Mouse (Mus musculus) neural tube, embryonic 11.5 days (tissue): ENCODE results near the gene 4930426L09Rik. TPM values are rescaled to one million over a fixed set of nuclear protein-coding genes. Genes with fewer than 3 reads are reported as not detected.

Experiments
- ATAC-seq: fragments of 200-750 bp; cut with Nextera tagmentation; 2 replicates; pipeline ENCODE4 v1.8.0; 2017; ENCODE audit warnings: moderate number of reproducible peaks, mild to moderate bottlenecking, moderate TSS enrichment, moderate library complexity; ENCODE audit not compliant: insufficient read depth, low FRiP score, low TSS enrichment
- DNase-seq: peaks from one replicate; pipeline ENCODE4 v3.0.0-alpha.2; 2015; ENCODE audit warnings: low spot score
- H3K27ac ChIP-seq: fragments of 300-500 bp; sonication (generic); 2 replicates; pipeline ENCODE4 v1.5.1; 2014; ENCODE audit warnings: low read depth, mild to moderate bottlenecking, low read length
- H3K27me3 ChIP-seq: fragments of 300-500 bp; sonication (generic); 2 replicates; pipeline ENCODE4 v1.6.1; 2014; ENCODE audit warnings: mild to moderate bottlenecking, low read length, mixed read lengths; ENCODE audit not compliant: control insufficient read depth, insufficient read depth
- H3K36me3 ChIP-seq: fragments of 300-500 bp; sonication (generic); 2 replicates; pipeline ENCODE4 v1.6.1; 2014; ENCODE audit warnings: mild to moderate bottlenecking, low read length, moderate library complexity, mixed read lengths; ENCODE audit not compliant: control insufficient read depth, insufficient read depth
- H3K4me1 ChIP-seq: fragments of 300-500 bp; sonication (generic); 2 replicates; pipeline ENCODE4 v1.6.1; 2014; ENCODE audit warnings: low read length, mixed read lengths; ENCODE audit not compliant: control insufficient read depth, insufficient read depth
- H3K4me2 ChIP-seq: fragments of 300-500 bp; sonication (generic); 2 replicates; pipeline ENCODE4 v1.6.1; 2014; ENCODE audit warnings: low read depth, mild to moderate bottlenecking, moderate library complexity
- H3K4me3 ChIP-seq: fragments of 300-500 bp; sonication (generic); 2 replicates; pipeline ENCODE4 v1.5.1; 2014; ENCODE audit warnings: low read depth, low read length
- H3K9ac ChIP-seq: fragments of 300-500 bp; sonication (generic); 2 replicates; pipeline ENCODE4 v1.6.1; 2014; ENCODE audit warnings: mild to moderate bottlenecking, low read length
- H3K9me3 ChIP-seq: fragments of 300-500 bp; sonication (generic); 2 replicates; pipeline ENCODE4 v1.6.1; 2016; ENCODE audit warnings: low read length; ENCODE audit not compliant: control insufficient read depth
- WGBS: fragments of 180-500 bp; shearing (Covaris S2); extraction: QIAGEN DNeasy Blood & Tissue Kit; methylation state at CpG from one replicate; pipeline ENCODE4 v1.1.7; 2014; 5-methylcytosine and 5-hydroxymethylcytosine counted together
- polyA plus RNA-seq: library from polyadenylated mRNA; unstranded; fragments of >200 nt; fragmentation: Nextera tagmentation; extraction: Ambion mirVana; gene quantifications from 2 replicates; pipeline ENCODE4 v1.2.1, GENCODE M21; 2014

Gene 4930426L09Rik
- polyA plus RNA-seq, 1 experiment from 2014 or later = 0.68 TPM

DNA sequence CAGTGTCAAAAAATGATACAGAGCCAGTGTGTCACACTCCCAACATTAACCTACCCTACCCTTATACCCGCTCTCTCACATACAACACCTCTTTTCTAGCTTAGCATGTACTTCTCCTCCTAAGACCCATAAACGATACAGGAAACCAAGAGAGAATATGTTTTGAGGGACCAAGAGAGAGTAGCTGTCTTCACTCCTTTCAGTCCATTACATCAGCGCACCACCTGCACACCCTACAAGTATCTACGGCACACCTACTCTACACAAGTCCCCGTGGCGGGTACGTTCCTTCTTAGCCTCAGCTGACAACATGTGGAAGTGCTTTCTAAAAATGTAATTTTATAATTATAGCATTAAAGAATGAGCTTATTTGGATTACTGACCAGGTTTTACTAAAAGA is 40.7 kb upstream of the 4930426L09Rik start:
- Histone ChIP-seq H3K9ac (no peak overlapping the region), H3K27me3 (no peaks in the 10 kb centered on the region), H3K27ac (no peak overlapping the region), H3K9me3 (no peaks in the 10 kb centered on the region), H3K4me1 (0 out of 2 replicates have a peak, but pooled peaks cover 5% of the 10 kb centered on the region), H3K36me3 (no peaks in the 10 kb centered on the region), H3K4me3 (no peak overlapping the region), H3K4me2 (no peak overlapping the region)
- ATAC-seq (no peak), DNase-seq (no peak)
- 95% methylated on average over 7 of the region's 7 CpGs for WGBS

- H3K9me3 ChIP-seq = no peaks in the 10 kb centered on the region
- no peak for DNase-seq
- no peak overlapping the region for H3K9ac ChIP-seq
- H3K27ac ChIP-seq = no peak overlapping the region
- ATAC-seq = no peak
- no peaks in the 10 kb centered on the region for H3K36me3 ChIP-seq
- WGBS = 92% methylated on average over 9 of the region's 9 CpGs
- no peak overlapping the region for H3K4me3 ChIP-seq
- no peak overlapping the region for H3K4me2 ChIP-seq
- no peaks in the 10 kb centered on the region for H3K27me3 ChIP-seq
- 0 out of 2 replicates have a peak, but pooled peaks cover 5% of the 10 kb centered on the region for H3K4me1 ChIP-seq
These were observed 40.1 kb upstream of the 4930426L09Rik start for GRCm38 (mm10) chr2:18958044-18958443.

DNA sequence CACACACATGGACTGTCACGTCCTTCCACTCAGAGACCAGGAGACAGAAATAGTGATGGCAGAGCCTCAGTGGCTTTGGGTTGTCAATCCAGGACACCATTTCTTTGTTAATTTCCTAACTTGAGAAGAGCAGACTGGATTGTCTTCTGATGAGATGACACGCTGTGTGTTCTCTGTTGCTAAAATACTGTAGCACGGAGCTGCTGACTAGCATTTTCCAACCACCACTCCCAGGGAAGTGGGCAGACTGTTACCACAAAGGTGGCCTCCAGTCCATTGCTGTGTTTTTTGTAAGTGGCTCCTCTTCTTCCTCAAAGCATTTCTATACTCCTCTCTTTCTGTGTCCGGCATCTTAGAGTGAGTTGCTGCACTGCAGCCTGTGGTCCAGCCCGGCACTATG is 39.6 kb upstream of the 4930426L09Rik start:
- H3K27me3 ChIP-seq = no peaks in the 10 kb centered on the region
- H3K4me3 ChIP-seq = no peak overlapping the region
- WGBS = 97% methylated on average over 5 of the region's 5 CpGs
- ATAC-seq = no peak
- H3K9ac ChIP-seq = no peak overlapping the region
- H3K36me3 ChIP-seq = no peaks in the 10 kb centered on the region
- no peak overlapping the region for H3K27ac ChIP-seq
- no peak overlapping the region for H3K4me2 ChIP-seq
- no peak for DNase-seq
- H3K4me1 ChIP-seq = 0 out of 2 replicates have a peak, but pooled peaks cover 5% of the 10 kb centered on the region
- H3K9me3 ChIP-seq = no peaks in the 10 kb centered on the region

DNA sequence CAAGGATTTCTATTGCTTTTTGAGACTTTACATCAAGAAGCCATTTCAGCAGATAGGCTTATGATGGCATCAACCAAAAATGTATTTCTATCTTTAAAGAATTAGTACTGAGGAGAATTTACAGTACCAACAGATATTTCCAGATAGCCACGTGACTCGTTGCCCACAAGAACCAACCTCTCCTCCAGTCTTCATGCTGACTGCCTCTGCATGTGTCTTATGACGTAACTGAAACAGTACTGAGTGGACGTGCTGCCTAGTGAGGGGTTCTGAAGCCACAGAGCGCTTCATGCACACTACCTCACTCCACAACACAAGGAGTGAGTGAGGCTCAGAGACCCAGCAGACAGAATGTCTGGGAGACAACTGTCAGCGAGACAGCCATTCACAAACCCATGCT is 39.1 kb upstream of the 4930426L09Rik start:
- Histone ChIP-seq H3K27ac (no peak overlapping the region), H3K27me3 (no peaks in the 10 kb centered on the region)
- 90% methylated on average over 6 of the region's 6 CpGs for WGBS

DNA sequence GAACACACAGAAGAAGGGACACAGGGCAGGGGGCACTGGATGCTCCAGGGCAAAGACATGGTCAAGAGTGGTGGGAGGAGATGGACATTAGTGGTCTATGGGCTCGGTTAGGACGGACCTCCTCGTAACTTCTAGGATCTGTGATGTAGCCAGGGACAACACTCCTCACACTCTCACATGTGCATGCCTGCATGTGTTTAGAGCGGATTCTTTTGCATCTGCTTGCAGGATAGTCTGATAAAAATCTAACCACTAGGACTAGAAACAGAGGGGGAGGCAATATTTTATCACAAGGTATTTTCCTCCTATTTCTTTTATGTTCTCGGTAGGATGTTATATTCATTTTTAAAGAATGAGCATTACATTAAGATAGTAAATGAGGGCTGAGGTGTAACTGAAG is 38.6 kb upstream of the 4930426L09Rik start:
- no peak overlapping the region for H3K4me3 ChIP-seq
- 0 out of 2 replicates have a peak, but pooled peaks cover 5% of the 10 kb centered on the region for H3K4me1 ChIP-seq
- DNase-seq = no peak
- ATAC-seq = no peak
- H3K27me3 ChIP-seq = no peaks in the 10 kb centered on the region
- no peak overlapping the region for H3K4me2 ChIP-seq
- H3K9ac ChIP-seq = no peak overlapping the region
- WGBS = 91% methylated on average over 5 of the region's 5 CpGs
- no peaks in the 10 kb centered on the region for H3K36me3 ChIP-seq
- no peaks in the 10 kb centered on the region for H3K9me3 ChIP-seq
- H3K27ac ChIP-seq = no peak overlapping the region

More for the DNA sequence above, 39.1 kb upstream of the 4930426L09Rik start:
- Histone ChIP-seq H3K36me3 (no peaks in the 10 kb centered on the region), H3K9me3 (no peaks in the 10 kb centered on the region), H3K4me2 (no peak overlapping the region), H3K4me1 (0 out of 2 replicates have a peak, but pooled peaks cover 5% of the 10 kb centered on the region), H3K9ac (no peak overlapping the region), H3K4me3 (no peak overlapping the region)
- ATAC-seq (no peak), DNase-seq (no peak)

DNA sequence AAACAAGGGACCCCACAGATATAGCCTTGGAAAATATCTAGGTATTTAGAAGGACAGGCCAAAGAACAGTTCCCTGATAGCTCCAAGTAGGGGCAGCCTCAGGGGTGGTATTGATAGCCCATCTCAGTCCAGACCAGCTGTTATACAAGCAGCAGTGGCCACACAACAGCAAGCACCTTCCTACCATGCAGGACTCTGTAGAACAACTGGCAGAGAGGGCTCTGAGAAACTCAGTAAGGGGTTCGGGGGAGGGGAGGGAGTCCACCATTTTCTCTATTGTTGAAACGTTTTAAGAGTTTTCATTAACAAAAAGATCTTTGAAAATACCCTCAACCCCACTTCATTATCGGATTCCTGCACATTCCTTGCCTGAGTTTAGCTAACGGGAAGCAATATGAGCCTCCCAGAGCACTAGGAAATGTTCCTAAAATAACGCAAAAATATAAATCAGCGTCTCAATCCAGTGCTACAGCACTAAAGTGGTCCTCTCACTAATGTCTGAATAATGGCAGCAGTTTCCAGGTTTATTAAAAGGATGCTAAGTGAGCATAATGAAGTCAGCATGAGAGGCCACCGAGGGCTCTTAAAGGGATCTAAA is 37.7 kb upstream of the 4930426L09Rik start:
- Histone ChIP-seq H3K9me3 (no peaks in the 10 kb centered on the region), H3K4me2 (no peak overlapping the region), H3K27ac (no peak overlapping the region), H3K4me1 (0 out of 2 replicates have a peak, but pooled peaks cover 5% of the 10 kb centered on the region), H3K27me3 (no peaks in the 10 kb centered on the region), H3K9ac (no peak overlapping the region), H3K36me3 (no peaks in the 10 kb centered on the region), H3K4me3 (no peak overlapping the region)
- ATAC-seq (no peak), DNase-seq (no peak)
- 63% methylated on average over 7 of the region's 7 CpGs for WGBS

- H3K9me3 ChIP-seq = no peaks in the 10 kb centered on the region
- no peak overlapping the region for H3K9ac ChIP-seq
- WGBS = 84% methylated on average over 3 of the region's 3 CpGs
- no peak overlapping the region for H3K27ac ChIP-seq
- H3K36me3 ChIP-seq = no peaks in the 10 kb centered on the region
- no peak for ATAC-seq
- 0 out of 2 replicates have a peak, but pooled peaks cover 5% of the 10 kb centered on the region for H3K4me1 ChIP-seq
- H3K4me3 ChIP-seq = no peak overlapping the region
- DNase-seq = no peak
- no peaks in the 10 kb centered on the region for H3K27me3 ChIP-seq
- H3K4me2 ChIP-seq = no peak overlapping the region
These were observed 35.6 kb upstream of the 4930426L09Rik start for GRCm38 (mm10) chr2:18962502-18962901.

DNA sequence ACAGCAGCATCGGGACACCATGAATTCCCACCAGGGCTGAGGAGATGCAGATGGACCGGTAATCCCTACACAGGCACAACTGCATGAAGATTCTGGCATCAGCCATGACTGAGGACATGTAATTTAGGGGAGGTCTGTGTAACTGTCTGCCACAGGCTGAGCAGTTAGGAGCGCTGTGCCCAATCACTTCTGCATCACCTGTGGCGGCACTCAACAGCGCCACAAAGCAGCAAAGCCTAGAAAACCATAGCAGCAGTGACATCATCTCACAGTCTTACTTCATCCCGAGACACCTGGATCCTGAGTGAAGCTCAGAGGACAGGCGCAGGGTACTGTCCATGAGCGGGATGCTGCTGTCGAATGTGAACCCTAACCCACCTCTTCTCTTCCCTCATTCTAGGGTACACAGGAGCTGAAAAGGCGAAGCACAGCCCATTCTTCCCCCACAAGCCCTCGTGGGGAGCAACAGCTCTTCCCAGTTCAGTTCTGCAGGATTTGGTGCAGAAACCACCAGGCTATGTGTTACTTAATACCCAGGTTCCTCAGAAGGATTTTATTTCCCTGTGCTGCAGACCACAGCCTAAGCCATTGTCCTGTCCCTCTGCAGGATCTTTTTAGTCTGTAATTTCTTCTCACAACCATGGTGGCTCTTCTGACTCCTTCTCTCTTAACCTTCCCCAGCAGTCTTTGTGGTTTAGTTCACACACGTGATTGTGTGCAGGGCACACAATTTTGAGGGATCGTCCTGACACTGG is 34.7 kb upstream of the 4930426L09Rik start:
- Histone ChIP-seq H3K27me3 (no peaks in the 10 kb centered on the region), H3K9ac (no peak overlapping the region), H3K36me3 (no peaks in the 10 kb centered on the region), H3K4me3 (no peak overlapping the region), H3K9me3 (no peaks in the 10 kb centered on the region), H3K27ac (no peak overlapping the region), H3K4me1 (0 out of 2 replicates have a peak, but pooled peaks cover 5% of the 10 kb centered on the region), H3K4me2 (no peak overlapping the region)
- 75% methylated on average over 13 of the region's 13 CpGs for WGBS
- ATAC-seq = no peak
- no peak for DNase-seq

DNA sequence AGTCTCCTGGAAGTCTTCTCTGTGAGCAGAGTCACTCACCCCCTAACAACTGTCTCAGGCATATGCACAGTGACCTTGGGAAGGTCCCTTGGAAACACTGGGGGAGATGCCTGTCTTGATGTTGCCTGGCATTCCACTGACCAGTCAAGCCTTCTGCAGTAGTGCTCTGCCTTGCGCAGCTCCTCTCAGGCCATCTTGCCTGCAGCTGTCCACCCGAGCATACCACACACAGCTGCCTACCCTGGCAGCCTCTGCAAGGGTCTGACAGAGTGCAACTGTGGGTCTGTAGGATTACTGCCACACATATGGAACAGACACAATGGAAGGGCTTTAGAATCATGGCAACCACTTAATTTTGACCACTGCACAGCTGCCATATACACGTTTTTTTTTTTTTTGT is 33.0 kb upstream of the 4930426L09Rik start:
- DNase-seq (no peak), ATAC-seq (no peak)
- WGBS = 74% methylated on average over 3 of the region's 3 CpGs
- H3K9me3 ChIP-seq = no peaks in the 10 kb centered on the region
- H3K4me2 ChIP-seq = no peak overlapping the region
- no peak overlapping the region for H3K9ac ChIP-seq
- H3K27ac ChIP-seq = no peak overlapping the region
- H3K4me1 ChIP-seq = 0 out of 2 replicates have a peak, but pooled peaks cover 5% of the 10 kb centered on the region
- H3K36me3 ChIP-seq = no peaks in the 10 kb centered on the region
- H3K27me3 ChIP-seq = no peaks in the 10 kb centered on the region
- no peak overlapping the region for H3K4me3 ChIP-seq
